ENCODE assay signal across 8 mouse cellular contexts in the genomic region with DNA sequence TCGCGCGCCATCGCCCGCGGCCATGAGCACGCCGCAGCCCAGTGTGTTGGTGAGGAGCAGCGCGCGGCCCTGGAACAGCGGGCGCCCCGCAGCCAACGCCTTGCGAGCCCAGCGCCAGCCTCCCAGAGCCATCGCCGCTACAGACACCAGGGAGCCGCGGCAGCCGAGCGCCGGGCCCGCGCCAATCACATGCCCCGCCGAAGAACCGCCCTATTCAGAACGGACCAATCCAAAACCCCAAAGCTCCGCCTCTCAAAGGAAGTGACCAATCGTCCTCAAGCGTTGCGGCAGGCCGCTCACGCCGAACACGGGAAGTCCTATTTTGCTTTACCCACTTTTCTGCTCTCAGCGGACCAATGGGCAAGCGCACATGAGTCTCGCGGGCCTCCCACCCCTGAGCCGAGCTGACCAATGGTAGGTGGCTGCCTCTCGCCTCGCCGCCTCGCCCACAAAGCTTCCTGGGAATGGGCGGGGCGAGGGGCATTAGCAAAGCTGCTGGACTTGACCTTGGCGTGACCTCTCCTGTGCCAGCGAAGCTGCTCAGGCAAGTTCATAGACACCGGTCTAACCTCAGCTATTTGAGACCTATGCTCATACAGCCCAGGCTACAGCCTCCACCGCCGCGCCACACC. TPM values are rescaled to one million over a fixed set of nuclear protein-coding genes. Genes with fewer than 3 reads are reported as not detected.
DNase-seq lines count a peak whose midpoint lies in the region; ATAC-seq and TF ChIP-seq lines count a peak whose summit lies in the region.

TSS of gene Mpv17l2 (minus strand) at position 172 of the 632 bp plus-strand sequence.

- H3K4me2 ChIP-seq in heart, embryonic 11.5 days: peak within 1 kb of the TSS; percentile 99
- peak within 1 kb of the TSS; percentile 84 for H3K4me2 ChIP-seq in kidney, embryonic 16.5 days (replicated peaks; ENCODE audit: low read depth, low read length)
- H3K4me2 ChIP-seq in myocyte (ENCODE audit: low read depth): peak within 1 kb of the TSS; percentile 81

- TF ChIP-seq POLR2A in brain, embryonic 14.5 days (IDR thresholded peaks at IDR 0.05; ENCODE audit: borderline replicate concordance, extremely low read depth, insufficient read depth, insufficient read length, poor library complexity, severe bottlenecking): peak; percentile 64
- TF ChIP-seq POLR2A in liver, adult 2 months (IDR thresholded peaks at IDR 0.05; ENCODE audit: extremely low read depth, insufficient read depth, low read length): peak; percentile 81
- peak; percentile 92 for TF ChIP-seq POLR2A in myocyte (IDR thresholded peaks at IDR 0.05; ENCODE audit: insufficient read length, low read depth)

- H3K4me3 ChIP-seq in C2C12 (ENCODE audit: insufficient read depth, poor library complexity, severe bottlenecking) (peak within 1 kb of the TSS; percentile 60), myocyte (peak within 1 kb of the TSS; percentile 41)
- H3K4me3 ChIP-seq in erythroblast, embryonic 14.5 days (replicated peaks): peak within 1 kb of the TSS; percentile 80
- H3K4me3 ChIP-seq in heart, embryonic 11.5 days (ENCODE audit: low read depth, low read length): peak within 1 kb of the TSS; percentile 74
- peak within 1 kb of the TSS; percentile 73 for H3K4me3 ChIP-seq in kidney, embryonic 16.5 days (ENCODE audit: low read length)
- peak within 1 kb of the TSS; percentile 71 for H3K4me3 ChIP-seq in liver, adult 2 months (ENCODE audit: insufficient read depth, low read depth, low read length)

- H3K9ac ChIP-seq in heart, embryonic 11.5 days (ENCODE audit: low read depth, low read length): peak within 1 kb of the TSS; percentile 84
- peak within 1 kb of the TSS; percentile 83 for H3K9ac ChIP-seq in kidney, embryonic 16.5 days (replicated peaks; ENCODE audit: low read length)
- H3K9ac ChIP-seq in liver, adult 2 months (ENCODE audit: low read depth, low read length): peak within 1 kb of the TSS; percentile 92

- DNase-seq in brain, embryonic 14.5 days (ENCODE audit: low read depth): peak; percentile 99
- DNase-seq in liver, adult 2 months (ENCODE audit: extremely low read depth, low read depth, low spot score): peak; percentile 98
- peak; percentile 98 for DNase-seq in splenic B cell, adult 2 months (ENCODE audit: low read depth, low spot score)

- peak within 1 kb of the TSS; percentile 80 for H3ac ChIP-seq in C2C12 (ENCODE audit: control insufficient read depth, insufficient read length, low read depth)
- peak within 1 kb of the TSS; percentile 79 for H3ac ChIP-seq in myocyte (ENCODE audit: control insufficient read depth, insufficient read length)

- H3K27me3 ChIP-seq in C2C12 (ENCODE audit: control insufficient read depth, insufficient read depth, insufficient read length): no peaks in the 10 kb centered on the region
- no peaks in the 10 kb centered on the region for H3K27me3 ChIP-seq in erythroblast, embryonic 14.5 days (ENCODE audit: control insufficient read depth)
- H3K27me3 ChIP-seq in heart, embryonic 11.5 days (ENCODE audit: control insufficient read depth, insufficient read depth, low read length): 0 out of 2 replicates have a peak, but pooled peaks cover 4% of the 10 kb centered on the region
- no peaks in the 10 kb centered on the region for H3K27me3 ChIP-seq in kidney, embryonic 16.5 days (ENCODE audit: insufficient read depth, low read length)
- no peaks in the 10 kb centered on the region for H3K27me3 ChIP-seq in liver, adult 2 months (ENCODE audit: control insufficient read depth, insufficient read depth, low read length)
- no peaks in the 10 kb centered on the region for H3K27me3 ChIP-seq in myocyte (ENCODE audit: control insufficient read depth, insufficient read depth, insufficient read length)
- H3K27me3 ChIP-seq in splenic B cell, adult 2 months (ENCODE audit: control insufficient read depth, insufficient read depth, low read length, poor library complexity, severe bottlenecking): no peaks in the 10 kb centered on the region

- ATAC-seq in heart, embryonic 11.5 days (replicated peaks; ENCODE audit: insufficient number of reproducible peaks, low FRiP score, low TSS enrichment): peak; percentile 92
- peak; percentile 96 for ATAC-seq in kidney, embryonic 16.5 days (ENCODE audit: low FRiP score, low TSS enrichment)

- H3K36me3 ChIP-seq in C2C12 (ENCODE audit: control insufficient read depth, insufficient read depth) (peaks cover 28% of the 10 kb centered on the region), myocyte (ENCODE audit: control insufficient read depth, insufficient read depth) (no peaks in the 10 kb centered on the region)
- H3K36me3 ChIP-seq in erythroblast, embryonic 14.5 days (ENCODE audit: control insufficient read depth): peaks cover 56% of the 10 kb centered on the region
- H3K36me3 ChIP-seq in heart, embryonic 11.5 days (ENCODE audit: control insufficient read depth, insufficient read depth, low read length): peaks cover 3% of the 10 kb centered on the region; the same call in 1 of the 2 replicates
- H3K36me3 ChIP-seq in kidney, embryonic 16.5 days (ENCODE audit: insufficient read depth, low read length): peaks cover 23% of the 10 kb centered on the region
- no peaks in the 10 kb centered on the region for H3K36me3 ChIP-seq in liver, adult 2 months (ENCODE audit: control insufficient read depth, insufficient read depth, low read length)
- peaks cover 14% of the 10 kb centered on the region for H3K36me3 ChIP-seq in splenic B cell, adult 2 months (ENCODE audit: control insufficient read depth, insufficient read depth, low read length, poor library complexity, severe bottlenecking)

- H3K79me2 ChIP-seq in C2C12 (ENCODE audit: control insufficient read depth, insufficient read depth) (peaks cover 25% of the 10 kb centered on the region), myocyte (ENCODE audit: control insufficient read depth, insufficient read depth) (no peaks in the 10 kb centered on the region)
- no peaks in the 10 kb centered on the region for H3K79me2 ChIP-seq in liver, adult 2 months (ENCODE audit: control insufficient read depth, insufficient read depth, low read length)

- WGBS in heart, embryonic 11.5 days (ENCODE audit: insufficient replicate concordance): 1% methylated on average over 55 of the region's 55 CpGs
- WGBS in kidney, embryonic 16.5 days: under 1% methylated on average over 54 of the region's 55 CpGs
- 1% methylated on average over 55 of the region's 55 CpGs for WGBS in liver, adult 2 months

- peak within 1 kb of the TSS; percentile 75 for H3K27ac ChIP-seq in heart, embryonic 11.5 days (ENCODE audit: low read depth, low read length)
- peak within 1 kb of the TSS; percentile 80 for H3K27ac ChIP-seq in kidney, embryonic 16.5 days (ENCODE audit: low read length)
- peak within 1 kb of the TSS; percentile 78 for H3K27ac ChIP-seq in liver, adult 2 months (replicated peaks; ENCODE audit: insufficient read depth, low read depth, low read length)

- peaks cover 5% of the 10 kb centered on the region for H3K79me3 ChIP-seq in C2C12 (ENCODE audit: low read depth)

- peaks cover 91% of the 10 kb centered on the region for H3K4me1 ChIP-seq in erythroblast, embryonic 14.5 days (ENCODE audit: control insufficient read depth)
- H3K4me1 ChIP-seq in heart, embryonic 11.5 days (ENCODE audit: control insufficient read depth, insufficient read depth, low read length): peaks cover 20% of the 10 kb centered on the region
- H3K4me1 ChIP-seq in kidney, embryonic 16.5 days (ENCODE audit: insufficient read depth, low read length): peaks cover 33% of the 10 kb centered on the region
- peaks cover 11% of the 10 kb centered on the region for H3K4me1 ChIP-seq in liver, adult 2 months (ENCODE audit: control insufficient read depth, insufficient read depth, low read length)

- no peak for TF ChIP-seq CTCF in C2C12 (IDR thresholded peaks at IDR 0.05; ENCODE audit: control insufficient read depth, insufficient read depth, insufficient read length)
- no peak for TF ChIP-seq CTCF in brain, embryonic 14.5 days (IDR thresholded peaks at IDR 0.05; ENCODE audit: borderline replicate concordance, extremely low read depth, insufficient read depth, insufficient read length)
- no peak for TF ChIP-seq CTCF in liver, adult 2 months (IDR thresholded peaks at IDR 0.05; ENCODE audit: low read depth, low read length)

- no peaks in the 10 kb centered on the region for H3K9me3 ChIP-seq in erythroblast, embryonic 14.5 days (ENCODE audit: control insufficient read depth, low read length)
- no peaks in the 10 kb centered on the region for H3K9me3 ChIP-seq in heart, embryonic 11.5 days (replicated peaks; ENCODE audit: control insufficient read depth, low read length)
- H3K9me3 ChIP-seq in kidney, embryonic 16.5 days (ENCODE audit: low read length): no peaks in the 10 kb centered on the region

TF ChIP-seq in C2C12, 6 proteins besides CTCF, POLR2A, EP300 and RAD21:
- TF ChIP-seq MYOG (IDR thresholded peaks at IDR 0.05; ENCODE audit: control insufficient read depth, extremely low read depth, insufficient read length) (no peak), MAX (IDR thresholded peaks at IDR 0.05) (peak; percentile 69), USF1 (IDR thresholded peaks at IDR 0.05; ENCODE audit: low read depth) (peak; percentile 47), FOSL1 (IDR thresholded peaks at IDR 0.05; ENCODE audit: insufficient read depth, low read length, poor library complexity, severe bottlenecking) (no peak)

TF ChIP-seq in myocyte, 11 proteins besides CTCF, POLR2A, EP300 and RAD21 (continues in another document):
- TF ChIP-seq USF1 (IDR thresholded peaks at IDR 0.05; ENCODE audit: low read depth) (peak; percentile 55), MYOD1 (IDR thresholded peaks at IDR 0.05; ENCODE audit: control insufficient read depth in 1 of 3, insufficient read length in 2 of 3, low read depth in 2 of 3) (no peak), MYOG (IDR thresholded peaks at IDR 0.05; ENCODE audit: control insufficient read depth in 1 of 3, insufficient read depth in 1 of 3, insufficient read length in 2 of 3, low read depth in 2 of 3) (peak in 1 of 3 experiments; percentile 26), POLR2AphosphoS2 (IDR thresholded peaks at IDR 0.05; ENCODE audit: insufficient read length, low read depth) (peak; percentile 56), TCF3 (IDR thresholded peaks at IDR 0.05; ENCODE audit: insufficient read length, low read depth) (no peak), E2F4 (IDR thresholded peaks at IDR 0.05; ENCODE audit: insufficient read depth) (no peak), SRF (IDR thresholded peaks at IDR 0.05; ENCODE audit: control insufficient read depth, insufficient read length, low read depth) (peak; percentile 41), REST (IDR thresholded peaks at IDR 0.05; ENCODE audit: insufficient read depth, insufficient read length) (peak; percentile 19), CEBPB (IDR thresholded peaks at IDR 0.05; ENCODE audit: insufficient read depth, poor library complexity, severe bottlenecking) (no peak)

RNA-seq across cellular contexts. Expression of gene Mpv17l2, which starts in this region (rescaled TPM):
- polyA plus RNA-seq in C2C12 (2012; fragmentation: generic; extraction: Trizol) (86.8 TPM), myocyte (2012; fragmentation: generic; extraction: Trizol) (73.0 TPM)
- polyA plus RNA-seq in brain, embryonic 14.5 days (2012; rRNA removed): 29.1 and 45.0 TPM in 2 replicates
- polyA plus RNA-seq in erythroblast, embryonic 14.5 days (2012): 11.4 and 15.6 TPM in 2 replicates
- 42.5 and 42.6 TPM in 2 replicates for polyA plus RNA-seq in heart, embryonic 11.5 days (2014; fragmentation: Nextera tagmentation; extraction: Ambion mirVana)
- polyA plus RNA-seq in kidney, embryonic 16.5 days (2015; fragmentation: Nextera tagmentation; extraction: Ambion mirVana): 57.0 and 60.4 TPM in 2 replicates
- 13.7 and 20.9 TPM in 2 replicates for total RNA-seq in liver, adult 2 months (2014; rRNA removed)
- 33.9 and 39.3 TPM in 2 replicates for polyA plus RNA-seq in liver, adult 2 months (2012; rRNA removed)

Comparison
In these comparisons a context has a peak if more than half of its experiments do, and no peak if none do; other contexts are left out.
1. Peak in every context shown above with its lines: DNase-seq, ATAC-seq, H3K4me3 ChIP-seq and H3K27ac ChIP-seq.